Mouse (Mus musculus) B cell, adult 2 months (primary cell): ENCODE measurements at regions not wholly inside any gene's neighbourhood (a gene's known extent, or its start where the extent isn't known, plus 50 kb on each side); places are given as distances from the start of the nearest gene placed in this dataset.
"Not testable (repeated sequence)": the region's sequence is repeated elsewhere in the genome, so short reads cannot be mapped to it uniquely, and the experiment has no call there.

Source experiments
- DNase-seq, 2 experiments: peaks; one replicate each; pipeline ENCODE4 v3.0.0; 2022

DNA sequence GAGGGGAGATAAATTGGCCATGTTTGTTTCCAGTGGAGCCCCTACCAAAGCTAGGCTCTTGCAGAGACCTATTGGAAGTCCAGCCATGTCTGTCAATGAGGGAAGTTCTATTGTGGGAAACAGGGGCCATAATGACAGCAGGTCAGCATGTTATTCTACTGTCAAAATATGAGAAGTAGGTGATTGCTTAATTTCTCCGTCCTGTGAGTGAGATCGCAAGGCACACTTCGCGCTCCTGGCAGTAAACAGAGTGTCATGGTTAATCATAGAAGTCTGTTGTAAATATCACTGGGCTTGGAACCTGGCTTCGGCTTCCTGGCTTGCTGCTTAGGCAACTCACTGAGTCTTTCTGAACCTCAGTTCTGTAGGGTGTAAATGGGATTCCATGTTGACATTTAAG is 72.5 kb upstream of the Ccdc122 start:
- DNase-seq = no peak

DNA sequence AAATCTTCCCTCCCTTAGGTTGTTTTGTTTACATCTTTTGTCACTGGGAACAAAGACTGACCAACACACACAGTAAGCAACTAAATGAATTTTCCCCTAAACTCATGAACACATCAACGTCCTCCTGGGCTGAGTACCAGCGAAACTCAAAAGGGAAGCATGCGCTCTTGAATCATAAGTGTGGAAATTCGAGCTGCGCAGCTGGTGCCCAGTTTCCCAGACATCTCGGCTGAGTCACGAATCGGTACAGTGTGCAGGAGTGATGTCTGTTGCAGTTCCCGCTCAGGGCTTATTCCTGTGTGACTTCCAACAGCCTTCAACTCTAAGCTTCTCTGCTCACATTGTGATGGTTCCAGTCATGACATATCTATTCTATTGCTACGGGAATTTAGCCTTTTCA is 77.7 kb upstream of the Ccdc122 start:
- no peak for DNase-seq

DNA sequence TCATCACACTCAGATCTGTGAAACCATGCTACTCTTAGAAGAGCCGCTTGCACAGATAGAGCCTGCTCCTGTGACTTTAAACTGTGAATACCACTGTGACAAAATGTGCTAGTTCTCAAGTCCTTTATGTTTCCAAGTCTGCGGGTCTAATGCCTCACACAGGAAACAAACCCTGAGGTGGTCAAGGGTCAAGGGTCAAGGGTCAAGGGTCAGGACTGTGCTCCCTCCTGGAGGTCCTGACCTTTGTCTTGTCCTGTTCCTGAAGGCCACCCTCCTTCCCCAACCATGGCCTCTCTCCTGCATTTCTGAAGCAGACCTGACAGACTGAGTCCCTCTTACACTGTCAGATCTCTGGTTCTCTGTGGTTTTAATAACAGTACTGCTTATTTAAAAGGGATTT is 79.4 kb upstream of the Ccdc122 start:
- no peak for DNase-seq

DNA sequence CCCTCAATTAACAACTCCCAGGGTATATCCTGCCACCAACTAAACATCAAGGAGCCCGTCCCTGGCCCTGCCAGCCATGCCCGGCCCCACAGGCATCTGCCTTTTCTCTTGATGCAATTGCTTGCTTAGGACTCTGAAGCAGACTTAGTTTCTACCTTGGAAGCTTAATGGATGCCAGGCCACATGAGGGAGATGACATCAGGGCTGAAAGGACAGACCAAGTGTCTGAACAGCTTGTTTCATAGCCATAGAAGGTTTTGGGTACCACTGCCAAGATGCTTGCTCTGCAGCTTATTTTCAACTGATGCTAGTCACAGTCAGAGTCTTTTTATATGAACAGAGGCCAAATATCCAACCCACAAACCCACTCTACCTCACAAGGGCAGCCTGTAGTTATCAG is 83.4 kb upstream of the Ccdc122 start:
- DNase-seq = no peak

DNA sequence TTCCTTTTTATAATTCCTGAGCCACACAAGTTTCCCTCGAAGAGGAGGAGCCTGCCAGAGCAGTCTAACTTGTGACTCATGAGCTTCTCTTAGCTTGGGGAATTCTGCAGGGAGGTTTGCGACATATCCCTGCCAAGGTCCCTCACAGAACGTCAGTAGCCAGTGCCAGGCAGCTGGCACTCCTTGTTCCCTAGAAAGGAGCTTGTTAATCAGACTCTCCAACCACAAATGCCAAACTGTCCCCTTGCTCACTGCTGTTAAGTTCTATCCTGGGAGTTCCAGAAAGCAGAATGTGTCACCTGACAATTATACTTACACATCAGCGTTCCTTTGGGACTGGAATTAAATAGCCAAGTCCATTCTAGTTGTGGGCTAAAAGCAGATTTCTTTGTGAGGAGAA is 85.1 kb upstream of the Ccdc122 start:
- DNase-seq = no peak

DNA sequence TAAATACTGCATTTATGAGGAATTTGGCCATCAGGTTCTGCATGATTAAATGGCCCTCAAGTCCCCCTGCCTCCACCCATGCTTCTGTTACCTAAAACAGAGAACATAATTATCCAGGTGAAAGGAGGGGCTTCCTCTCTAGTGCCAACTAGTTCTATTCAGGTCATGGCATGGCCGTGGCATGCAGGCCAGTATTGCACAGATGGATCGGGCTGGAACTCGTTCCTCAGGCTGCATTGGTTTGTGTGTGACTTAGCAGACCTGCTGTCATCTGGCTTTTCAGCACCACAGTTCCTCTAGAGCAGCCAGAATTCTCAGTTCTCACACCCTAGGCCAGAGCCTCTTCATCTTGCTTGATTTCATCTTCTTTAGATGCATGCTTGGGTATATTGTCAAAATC is 87.2 kb upstream of the Ccdc122 start:
- DNase-seq = no peak

DNA sequence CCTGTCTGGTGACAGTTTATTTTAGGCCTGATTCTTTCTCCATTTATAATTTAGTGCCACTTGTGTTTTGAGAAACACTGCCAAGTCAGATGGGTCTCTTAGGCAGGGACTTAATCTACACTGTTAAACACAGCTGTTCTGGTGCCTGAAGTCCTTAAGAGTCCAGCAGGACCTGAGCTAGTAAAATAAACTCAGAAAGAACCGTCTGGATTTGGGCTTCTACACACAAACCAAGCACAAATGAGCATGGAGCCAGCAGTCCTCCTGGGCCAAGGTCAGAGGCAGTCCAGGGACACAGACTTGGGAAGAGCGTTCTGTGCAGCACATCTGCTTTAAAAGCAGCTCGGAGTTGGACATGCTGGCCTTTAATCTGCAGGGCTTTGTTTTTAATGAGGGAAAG is 87.6 kb upstream of the Ccdc122 start:
- no peak for DNase-seq

DNA sequence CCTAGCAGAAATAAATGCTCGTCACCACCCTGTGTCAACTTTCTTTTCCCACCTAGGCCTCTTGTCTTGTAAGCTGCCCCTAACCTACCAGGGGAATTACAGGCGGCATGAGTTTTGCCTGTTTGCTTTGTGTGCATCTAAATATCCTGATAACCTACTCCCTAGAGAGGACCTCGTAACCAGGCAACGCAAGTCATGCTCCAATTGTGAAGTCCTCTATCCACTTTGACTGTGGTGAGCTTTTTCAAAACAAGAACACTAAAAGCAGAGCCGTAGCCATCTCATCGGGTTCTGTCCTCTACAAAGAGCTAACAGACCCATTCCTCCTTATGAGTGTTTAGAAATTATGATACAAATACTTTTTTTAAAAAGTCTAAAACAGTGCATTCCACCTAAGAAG is 88.1 kb upstream of the Ccdc122 start:
- DNase-seq = no peak

DNA sequence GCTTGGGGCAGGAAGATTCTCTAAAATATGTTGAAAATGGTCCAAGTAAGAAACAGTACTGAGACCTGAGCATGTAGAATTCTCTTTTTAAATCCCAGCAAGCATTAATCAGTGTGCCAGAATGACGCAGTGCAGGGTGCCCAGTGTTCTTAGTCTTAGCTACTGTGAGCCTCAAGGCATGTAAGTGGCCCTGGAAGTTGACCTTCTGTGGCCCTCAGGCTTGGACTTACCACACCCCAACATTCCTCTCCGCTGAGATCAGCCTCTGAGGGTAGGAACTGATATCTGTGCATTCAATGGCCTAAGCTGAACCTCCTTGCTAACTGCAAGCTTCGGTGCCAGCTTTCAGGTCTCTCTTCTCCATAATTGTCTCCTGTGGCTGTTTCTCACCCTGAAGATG is 89.4 kb upstream of the Ccdc122 start:
- no peak for DNase-seq

DNA sequence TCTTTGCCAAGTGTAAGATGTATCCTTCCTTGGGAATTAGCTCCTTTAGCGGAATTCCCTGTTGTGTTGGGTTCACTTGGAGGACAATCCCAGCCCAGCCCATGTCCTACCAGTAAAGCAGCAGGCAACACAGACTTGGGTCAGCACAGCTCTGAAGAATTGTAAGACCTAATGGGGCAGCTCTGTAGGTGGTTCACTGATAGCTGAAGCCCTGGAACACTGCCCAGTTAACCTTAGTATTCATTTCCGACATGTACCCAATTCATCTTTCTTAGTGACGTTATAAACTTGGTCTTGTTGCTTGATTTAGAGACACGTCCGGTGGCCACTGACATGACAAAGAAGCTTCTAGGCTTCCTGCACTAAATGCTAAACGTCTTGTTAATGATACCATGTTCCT is 90.9 kb upstream of the Ccdc122 start:
- no peak for DNase-seq

DNA sequence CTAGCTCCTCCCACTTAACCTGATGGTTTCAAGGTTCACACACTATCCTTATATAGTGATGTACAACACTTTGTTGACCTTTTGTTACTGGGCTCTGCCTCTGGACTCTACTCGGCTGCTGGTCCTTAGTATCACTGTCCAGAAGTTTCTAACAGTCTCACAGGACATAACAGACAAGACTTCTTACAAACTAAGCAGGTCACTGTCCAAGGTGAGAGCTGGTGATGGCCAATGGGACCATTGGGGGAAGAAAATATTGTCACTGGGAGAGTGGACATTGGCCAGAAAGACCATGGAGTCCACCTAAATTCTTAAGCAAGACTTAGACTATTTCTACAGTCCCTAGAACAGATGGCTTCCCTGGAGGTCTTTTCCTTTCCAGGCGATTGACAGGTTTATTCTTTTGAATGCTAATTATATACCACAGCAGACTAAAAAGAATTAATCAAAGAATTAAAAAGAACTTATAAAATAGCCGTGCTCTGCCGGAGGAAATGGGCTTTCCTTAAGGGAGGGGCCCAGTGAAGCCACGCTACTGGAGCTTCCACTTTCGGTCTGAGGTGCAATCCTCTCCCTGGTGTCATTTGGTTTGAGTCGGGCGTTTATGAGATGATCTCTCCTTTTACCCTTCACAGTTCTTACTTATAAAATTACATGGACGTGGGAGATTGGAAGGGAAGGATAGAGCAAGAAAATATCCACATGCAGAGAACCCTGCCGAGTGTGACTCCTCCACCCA is 94.9 kb upstream of the Ccdc122 start:
- DNase-seq = peak; percentile 2

DNA sequence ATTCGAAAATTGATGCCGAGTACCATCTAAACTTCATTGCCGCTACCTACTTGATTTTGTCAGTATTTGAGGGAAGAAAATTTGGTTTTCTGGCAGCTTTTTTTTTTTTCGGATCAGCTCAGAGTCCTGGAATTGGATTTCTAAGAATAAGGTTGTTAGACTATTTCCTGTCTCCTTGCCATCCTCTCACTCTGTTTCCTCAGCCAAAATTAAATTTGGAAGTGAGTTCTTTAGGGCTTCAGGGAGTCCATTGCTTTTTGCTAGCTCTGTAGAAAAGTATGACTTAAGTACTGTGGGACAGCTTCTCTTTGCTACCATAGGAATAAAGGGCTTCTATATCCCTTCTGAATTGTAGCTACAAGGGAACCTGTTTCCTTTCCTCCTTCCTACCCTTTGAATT is 96.1 kb upstream of the Ccdc122 start:
- DNase-seq = no peak

DNA sequence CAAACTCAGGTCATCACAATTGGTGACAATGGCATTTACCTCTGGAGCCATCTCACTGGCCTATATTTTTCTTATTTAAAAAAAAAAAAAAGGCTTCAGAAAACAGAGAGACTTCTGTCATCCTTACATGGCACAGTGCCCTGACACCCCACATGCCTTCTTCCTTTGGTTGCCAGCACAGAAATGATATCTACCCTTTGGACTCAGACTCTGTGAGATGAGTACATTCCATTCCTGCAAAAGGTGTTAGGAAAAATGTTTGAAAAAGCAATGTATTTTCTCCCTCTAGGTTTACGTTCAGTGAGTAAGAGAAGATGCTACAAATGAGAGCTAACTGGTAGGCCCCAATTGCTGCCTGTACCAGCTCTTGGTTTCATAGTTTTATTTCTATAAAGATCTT is 99.9 kb upstream of the Ccdc122 start:
- DNase-seq = no peak

DNA sequence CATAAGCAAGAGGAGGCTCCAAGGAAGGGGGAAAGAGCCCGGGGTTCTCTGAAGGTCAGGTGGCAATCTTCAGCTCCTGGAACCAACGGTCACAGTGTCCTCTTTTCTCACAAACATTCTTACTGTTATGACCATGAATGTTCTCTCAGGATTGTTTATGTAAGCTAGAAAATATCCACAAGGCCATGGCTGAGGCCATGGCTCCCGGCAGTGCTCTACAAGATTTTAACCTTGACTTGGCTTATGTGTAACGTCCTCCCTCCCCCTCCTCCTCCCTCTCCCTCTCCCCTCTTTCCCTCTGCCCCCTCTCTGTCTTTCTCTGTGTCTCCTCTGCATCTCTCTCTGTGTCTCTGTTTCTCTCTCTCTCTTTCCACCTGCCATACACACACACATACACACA is 100.5 kb upstream of the Ccdc122 start:
- DNase-seq = not testable (repeated sequence)

DNA sequence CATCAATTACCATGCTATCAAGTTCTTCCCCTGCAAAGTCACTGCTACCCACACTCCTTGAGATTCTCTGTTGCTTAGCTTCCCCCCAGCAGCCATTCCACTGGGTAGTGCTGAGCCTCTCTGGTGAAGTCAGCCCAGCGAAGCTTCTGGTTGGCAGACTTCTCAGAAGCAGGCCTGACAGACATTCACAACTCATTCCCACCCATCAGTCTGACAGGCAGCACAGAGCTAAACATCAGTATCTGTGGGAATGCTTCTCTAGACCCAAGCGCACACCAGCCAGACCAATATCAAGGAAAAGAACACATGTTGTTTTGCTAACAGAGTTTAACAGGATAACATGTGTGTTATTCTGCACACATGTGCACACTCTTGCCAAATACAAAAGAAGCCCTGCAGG is 101.1 kb upstream of the Ccdc122 start:
- no peak for DNase-seq

DNA sequence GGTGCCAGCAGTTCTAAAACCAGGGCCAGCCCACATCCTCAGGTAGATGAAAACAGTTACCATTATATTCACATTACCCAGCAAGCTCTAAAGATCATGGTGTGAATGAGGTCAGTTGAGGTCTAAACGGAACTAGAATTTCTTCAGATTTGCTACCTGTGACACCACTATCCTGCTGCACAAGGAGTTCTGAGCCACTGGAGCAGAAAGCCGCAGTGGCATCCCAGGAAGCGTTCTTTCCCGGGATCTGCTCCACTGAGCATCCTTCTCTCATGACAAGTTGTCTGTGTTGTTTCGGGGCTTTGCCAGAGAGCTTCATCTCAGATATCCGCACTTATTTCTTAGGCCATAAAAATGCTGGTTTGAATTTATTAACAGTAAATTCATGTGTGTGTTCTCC is 103.7 kb upstream of the Ccdc122 start:
- no peak for DNase-seq

DNA sequence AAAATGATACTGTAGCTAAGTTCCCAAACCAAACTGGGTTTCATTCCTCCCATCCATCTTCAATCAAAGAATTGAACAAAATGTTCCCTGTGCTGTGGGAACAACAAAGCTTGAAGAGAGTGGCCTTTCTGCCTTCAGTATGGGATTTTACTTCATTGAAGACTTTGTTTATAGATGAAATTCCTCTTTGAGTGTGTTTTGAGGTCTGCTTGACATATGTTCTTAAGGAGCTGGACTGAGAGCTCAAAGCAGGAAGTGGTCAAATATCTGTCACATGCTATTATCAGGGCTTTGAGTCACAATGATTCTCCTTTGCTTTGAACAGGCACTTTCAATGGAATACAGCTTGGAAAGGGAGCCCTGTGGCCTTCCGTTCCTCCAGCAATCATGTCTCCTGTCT is 105.2 kb upstream of the Ccdc122 start:
- DNase-seq = no peak

DNA sequence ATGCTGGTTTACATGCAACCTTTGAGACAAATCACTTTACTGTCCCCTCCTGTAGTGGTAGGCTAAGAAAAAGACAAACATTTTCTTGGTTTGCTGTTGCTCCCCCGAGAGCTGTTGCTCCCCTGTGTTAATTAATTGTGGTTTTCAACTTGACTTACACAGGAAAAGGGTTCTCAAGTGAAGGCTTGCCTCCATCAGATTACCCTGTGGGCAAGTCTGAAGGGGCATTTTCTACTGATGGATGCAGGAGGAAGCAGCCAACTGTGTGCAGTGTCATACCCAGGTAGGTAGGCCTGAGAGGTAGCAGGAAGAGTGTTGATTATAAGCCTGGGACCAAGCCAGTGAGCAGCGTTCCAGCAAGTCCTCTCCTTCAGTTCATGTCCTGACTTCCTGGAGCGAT is 107.0 kb upstream of the Ccdc122 start:
- DNase-seq = no peak

DNA sequence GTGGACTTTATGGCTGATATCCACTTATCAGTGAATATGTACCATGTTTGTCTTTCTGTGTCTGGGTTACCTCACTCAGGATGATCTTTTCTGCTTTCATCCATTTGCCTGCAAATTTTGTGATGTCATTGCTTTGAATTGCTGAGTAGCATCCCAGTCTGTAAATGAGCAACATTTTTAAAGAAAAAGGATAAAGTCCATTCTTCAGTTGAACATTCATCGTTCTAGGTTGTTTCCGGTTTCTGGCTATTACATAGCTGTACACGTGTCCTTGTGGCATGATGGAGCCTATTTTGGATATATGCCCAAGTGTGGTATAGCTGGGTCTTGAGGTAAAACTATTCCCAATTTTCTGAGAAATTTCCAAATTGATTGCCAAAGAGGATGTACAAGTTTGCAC is 107.9 kb upstream of the Ccdc122 start:
- no peak for DNase-seq

DNA sequence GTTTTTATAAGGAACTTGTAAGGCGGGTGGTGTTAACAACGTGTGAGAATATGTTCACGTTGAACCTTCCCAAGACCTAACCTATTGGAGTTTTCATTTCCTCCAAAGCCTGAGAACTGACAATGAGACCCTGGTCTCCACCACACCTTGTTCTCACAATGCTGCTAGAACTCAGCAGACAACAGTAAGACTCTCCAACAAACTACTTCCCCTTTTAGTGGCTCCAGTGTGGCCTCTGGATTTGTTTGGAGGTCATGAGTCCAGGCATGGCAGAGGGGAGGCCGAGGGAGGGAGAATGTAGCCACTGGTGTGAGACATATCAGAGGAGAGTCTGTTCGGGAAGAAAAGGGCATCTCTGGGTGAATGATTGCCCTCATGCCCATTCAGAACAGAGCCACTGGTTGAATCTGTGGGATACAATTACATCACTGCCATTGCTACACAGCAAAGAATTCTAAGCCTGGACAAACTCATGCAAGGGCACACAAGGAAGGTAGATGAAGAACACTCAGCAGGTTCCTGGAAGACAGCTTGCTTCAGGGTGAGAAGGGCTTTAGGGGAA is 109.2 kb upstream of the Ccdc122 start:
- no peak for DNase-seq

DNA sequence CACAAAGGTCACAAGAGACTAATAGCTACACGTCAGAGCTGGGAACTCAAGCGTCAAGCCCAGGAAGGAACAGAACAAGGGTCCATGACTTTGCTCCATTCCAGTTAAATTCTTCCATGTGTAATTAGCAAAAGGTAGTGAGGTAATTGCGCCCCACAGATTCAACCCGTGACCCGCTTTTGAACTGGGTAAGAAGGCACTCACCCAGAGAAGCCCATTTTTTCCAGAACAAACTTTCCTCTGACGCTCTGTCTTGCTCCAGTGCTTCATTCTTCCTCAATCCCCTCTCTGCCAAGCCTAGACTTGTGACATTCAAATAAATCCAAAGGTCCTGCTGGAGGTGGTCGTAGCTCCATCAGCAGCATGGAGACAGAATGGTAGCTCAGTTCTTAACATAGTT is 110.2 kb upstream of the Ccdc122 start:
- DNase-seq = no peak

DNA sequence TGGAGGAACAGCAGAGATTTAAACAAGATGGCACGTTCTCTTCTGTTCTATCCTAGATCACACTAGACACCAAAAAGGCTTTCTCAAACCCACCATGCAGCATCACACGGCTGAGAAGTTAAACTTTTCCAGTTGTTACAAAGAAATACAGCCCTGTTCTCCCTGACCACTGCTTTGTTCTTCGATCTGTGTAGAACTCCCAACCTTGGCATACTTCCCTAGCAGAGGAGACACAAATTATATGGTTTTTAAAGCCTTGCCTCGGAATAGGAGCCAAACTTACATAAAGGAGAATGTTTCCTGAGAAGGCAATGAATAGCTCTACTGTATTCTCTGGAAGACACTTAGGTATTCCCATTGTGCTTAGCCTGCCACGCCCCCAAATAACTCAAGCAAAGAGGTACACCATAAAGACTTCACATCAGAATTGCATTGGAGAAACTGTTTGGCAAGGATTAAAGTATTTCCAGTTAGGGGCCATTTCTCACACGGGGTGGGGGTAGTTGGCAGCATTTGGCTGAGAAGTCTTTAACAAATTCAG is 114.1 kb upstream of the Ccdc122 start:
- no peak for DNase-seq

DNA sequence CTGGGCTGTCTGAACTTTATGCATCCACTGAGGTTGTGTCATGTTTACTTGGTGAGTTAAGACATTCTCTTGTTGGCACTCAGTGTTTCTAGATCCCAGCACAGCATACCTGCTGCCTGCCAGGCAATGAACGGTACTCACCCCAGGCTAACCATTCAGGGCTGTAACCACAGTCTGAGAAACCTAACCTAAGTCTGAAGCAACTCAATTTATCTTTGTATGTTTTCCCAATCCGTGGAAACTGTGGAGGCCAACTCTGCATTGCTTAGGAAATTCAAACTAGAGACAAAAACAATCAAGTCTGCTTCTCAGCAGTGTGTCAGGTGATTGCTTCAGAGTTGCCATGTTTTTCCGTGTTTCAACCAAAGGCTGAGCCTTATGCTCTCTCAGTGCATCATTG is 118.5 kb upstream of the Ccdc122 start:
- DNase-seq = no peak

DNA sequence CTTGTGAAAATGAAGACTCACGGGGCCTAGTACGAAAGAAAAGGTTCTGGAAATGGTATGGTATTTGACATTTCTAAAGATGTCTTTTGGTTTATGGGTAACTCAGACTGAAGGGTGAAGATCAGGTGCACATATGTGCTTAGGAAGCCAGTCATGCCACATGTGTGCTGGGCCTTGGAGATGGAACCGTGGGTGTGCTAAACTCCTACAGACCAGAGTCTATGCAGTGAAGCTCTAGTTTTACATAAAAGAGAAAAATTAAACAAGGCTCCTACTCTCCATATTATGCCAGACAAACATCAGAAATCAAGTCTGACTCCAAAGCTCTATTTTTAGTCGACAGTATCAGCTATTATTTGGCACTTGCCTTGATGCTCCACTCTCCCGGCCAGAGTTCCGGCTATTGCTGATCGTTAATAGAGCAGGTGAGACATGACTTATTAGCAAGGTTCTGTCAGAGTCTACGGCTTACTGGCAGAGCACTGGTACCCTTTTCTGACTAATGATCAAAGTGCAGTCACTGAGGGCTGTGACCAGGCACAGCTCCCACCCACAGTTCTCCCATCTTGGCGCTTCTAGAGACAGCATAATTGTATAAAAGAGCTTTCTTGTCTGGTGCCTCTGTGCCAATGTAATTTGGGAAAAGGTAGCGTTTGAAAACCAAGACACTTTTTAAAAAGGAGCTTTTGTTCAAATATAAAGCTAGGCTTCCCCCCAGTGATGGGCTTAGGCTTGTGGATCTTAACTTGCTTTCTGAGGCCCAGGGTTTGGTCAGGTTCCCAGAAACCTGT is 119.2 kb upstream of the Ccdc122 start:
- no peak for DNase-seq
